Mouse (Mus musculus) MEL (cell line): ENCODE results near the gene Tgm1. TPM values are rescaled to one million over a fixed set of nuclear protein-coding genes. Genes with fewer than 3 reads are reported as not detected.
A peak's percentile ranks its signal among the peaks of the same experiment; 100 is the strongest.
"Not testable (repeated sequence)": the region's sequence is repeated elsewhere in the genome, so short reads cannot be mapped to it uniquely, and the experiment has no call there.

ENCODE experiments used
- DNase-seq: peaks from one replicate; pipeline ENCODE4 v3.0.0; 2011; ENCODE audit warnings: low read depth, low spot score
- H3K27ac ChIP-seq: 2 replicates; pipeline ENCODE4 v1.5.1; 2012; ENCODE audit warnings: low read depth, mild to moderate bottlenecking, control low read depth, low read length, moderate library complexity; ENCODE audit not compliant: control insufficient read depth
- H3K27me3 ChIP-seq, 2 experiments: fragments of 150-350 bp in 1 of 2; sonication (generic) in 1 of 2; 2 replicates each; pipeline ENCODE4 v1.6.1; 2012; ENCODE audit warnings: low read length in 2 of 2, mild to moderate bottlenecking in 2 of 2, improper control_type of control experiment in 1 of 2, moderate library complexity in 1 of 2; ENCODE audit not compliant: insufficient read depth in 2 of 2, control insufficient read depth in 1 of 2
- H3K36me3 ChIP-seq, 2 experiments: 2 replicates each; pipeline ENCODE4 v1.6.1; 2012 to 2014; ENCODE audit warnings: low read length in 2 of 2, improper control_type of control experiment in 1 of 2, inconsistent platforms in 1 of 2, mild to moderate bottlenecking in 1 of 2; ENCODE audit not compliant: insufficient read depth in 2 of 2, control insufficient read depth in 1 of 2
- H3K4me1 ChIP-seq, 2 experiments: fragments of 150-350 bp in 1 of 2; sonication (generic) in 1 of 2; 2 replicates each; pipeline ENCODE4 v1.6.1; 2012; ENCODE audit warnings: low read length in 2 of 2, improper control_type of control experiment in 1 of 2, mild to moderate bottlenecking in 1 of 2; ENCODE audit not compliant: insufficient read depth in 2 of 2, control insufficient read depth in 1 of 2
- H3K4me3 ChIP-seq, 2 experiments: fragments of 150-350 bp in 1 of 2; sonication (generic) in 1 of 2; 2 replicates each; pipeline ENCODE4 v1.5.1; 2012; ENCODE audit warnings: low read depth in 2 of 2, low read length in 2 of 2, mild to moderate bottlenecking in 2 of 2, moderate library complexity in 2 of 2, control low read depth in 1 of 2, improper control_type of control experiment in 1 of 2; ENCODE audit not compliant: control insufficient read depth in 1 of 2, insufficient read depth in 1 of 2
- H3K79me2 ChIP-seq: 2 replicates; pipeline ENCODE4 v1.6.1; 2012; ENCODE audit warnings: mild to moderate bottlenecking, low read length, moderate library complexity; ENCODE audit not compliant: control insufficient read depth, poor library complexity, insufficient read depth
- H3K9ac ChIP-seq: 2 replicates; pipeline ENCODE4 v1.6.1; 2012; ENCODE audit warnings: low read depth, mild to moderate bottlenecking, control low read depth, low read length, moderate library complexity; ENCODE audit not compliant: control insufficient read depth, poor library complexity, severe bottlenecking
- H3K9me3 ChIP-seq: fragments of 150-350 bp; sonication (generic); replicated peaks from 2 replicates; pipeline ENCODE4 v1.6.1; 2012; ENCODE audit warnings: mild to moderate bottlenecking, low read length, improper control_type of control experiment, moderate library complexity; ENCODE audit not compliant: insufficient read depth
- BHLHE40 ChIP-seq: IDR thresholded peaks from 2 replicates; pipeline ENCODE4 v1.6.1; 2012; ENCODE audit warnings: low read depth, mild to moderate bottlenecking, inconsistent platforms, low read length, improper control_type of control experiment, borderline replicate concordance
- CHD2 ChIP-seq: IDR thresholded peaks from 2 replicates; pipeline ENCODE4 v1.6.1; 2011; ENCODE audit warnings: low read length, improper control_type of control experiment
- CTCF ChIP-seq, 3 experiments: IDR thresholded peaks in 2 of 3; conservative IDR thresholded peaks in 1 of 3; 2 replicates each; pipeline ENCODE4 v1.5.1; 2011 to 2012; ENCODE audit warnings: low read length in 3 of 3, low read depth in 2 of 3, mild to moderate bottlenecking in 2 of 3, improper control_type of control experiment in 1 of 3, inconsistent platforms in 1 of 3, mixed read lengths in 1 of 3, moderate library complexity in 1 of 3; ENCODE audit not compliant: control insufficient read depth in 1 of 3, insufficient read depth in 1 of 3, poor library complexity in 1 of 3, severe bottlenecking in 1 of 3
- E2F4 ChIP-seq: IDR thresholded peaks from 2 replicates; pipeline ENCODE4 v1.6.1; 2011; ENCODE audit warnings: low read depth, low read length, improper control_type of control experiment, borderline replicate concordance
- EP300 ChIP-seq, 2 experiments: IDR thresholded peaks; 2 replicates each; pipeline ENCODE4 v1.6.1; 2011; ENCODE audit warnings: improper control_type of control experiment in 2 of 2, low read length in 2 of 2, low read depth in 1 of 2, mild to moderate bottlenecking in 1 of 2
- GATA1 ChIP-seq: IDR thresholded peaks from 2 replicates; pipeline ENCODE4 v1.6.1; 2011; ENCODE audit warnings: low read depth, low read length, improper control_type of control experiment
- HCFC1 ChIP-seq: IDR thresholded peaks from 2 replicates; pipeline ENCODE4 v1.6.1; 2012; ENCODE audit warnings: low read depth, mild to moderate bottlenecking, inconsistent platforms, low read length, improper control_type of control experiment, moderate library complexity
- MAFK ChIP-seq: IDR thresholded peaks from 2 replicates; pipeline ENCODE4 v1.6.1; 2011; ENCODE audit warnings: low read depth, mild to moderate bottlenecking, low read length, improper control_type of control experiment, borderline replicate concordance
- MAX ChIP-seq: IDR thresholded peaks from 2 replicates; pipeline ENCODE4 v1.6.1; 2011; ENCODE audit warnings: low read length, improper control_type of control experiment
- MXI1 ChIP-seq: IDR thresholded peaks from 2 replicates; pipeline ENCODE4 v1.6.1; 2011; ENCODE audit warnings: mild to moderate bottlenecking, low read depth, low read length, improper control_type of control experiment
- MYB ChIP-seq: IDR thresholded peaks from 2 replicates; pipeline ENCODE4 v1.6.1; 2011; ENCODE audit warnings: mild to moderate bottlenecking, low read depth, low read length, improper control_type of control experiment
- MYC ChIP-seq: IDR thresholded peaks from 2 replicates; pipeline ENCODE4 v1.6.1; 2011; ENCODE audit warnings: low read depth, mild to moderate bottlenecking, low read length, improper control_type of control experiment, moderate library complexity
- NELFE ChIP-seq: IDR thresholded peaks from 2 replicates; pipeline ENCODE4 v1.6.1; 2011; ENCODE audit warnings: low read depth, low read length, improper control_type of control experiment
- NRF1 ChIP-seq: IDR thresholded peaks from 2 replicates; pipeline ENCODE4 v1.6.1; 2014; ENCODE audit warnings: low read depth, mild to moderate bottlenecking, inconsistent platforms, low read length, improper control_type of control experiment, moderate library complexity; ENCODE audit not compliant: poor library complexity, insufficient read depth, severe bottlenecking
- POLR2A ChIP-seq, 2 experiments: IDR thresholded peaks; 2 replicates each; pipeline ENCODE4 v1.6.1; 2011 to 2012; ENCODE audit warnings: low read length in 2 of 2, mild to moderate bottlenecking in 2 of 2, control low read depth in 1 of 2, improper control_type of control experiment in 1 of 2, low read depth in 1 of 2, moderate library complexity in 1 of 2; ENCODE audit not compliant: control insufficient read depth in 1 of 2, insufficient read depth in 1 of 2, poor library complexity in 1 of 2
- RAD21 ChIP-seq: IDR thresholded peaks from 2 replicates; pipeline ENCODE4 v1.6.1; 2011; ENCODE audit warnings: mild to moderate bottlenecking, low read depth, low read length, improper control_type of control experiment
- RCOR1 ChIP-seq: IDR thresholded peaks from 2 replicates; pipeline ENCODE4 v1.6.1; 2012; ENCODE audit warnings: low read depth, mild to moderate bottlenecking, inconsistent platforms, low read length, improper control_type of control experiment
- SIN3A ChIP-seq: IDR thresholded peaks from 2 replicates; pipeline ENCODE4 v1.6.1; 2012; ENCODE audit warnings: low read length, improper control_type of control experiment, inconsistent platforms
- SMC3 ChIP-seq: IDR thresholded peaks from 2 replicates; pipeline ENCODE4 v1.6.1; 2011; ENCODE audit warnings: low read depth, low read length, improper control_type of control experiment
- TAL1 ChIP-seq: IDR thresholded peaks from 2 replicates; pipeline ENCODE4 v1.6.1; 2012; ENCODE audit warnings: mild to moderate bottlenecking, inconsistent platforms, low read length, moderate library complexity, mixed read lengths
- TCF12 ChIP-seq: IDR thresholded peaks from 2 replicates; pipeline ENCODE4 v1.6.1; 2014; ENCODE audit warnings: low read depth, mild to moderate bottlenecking, inconsistent platforms, low read length, improper control_type of control experiment, moderate library complexity
- USF2 ChIP-seq, 2 experiments: IDR thresholded peaks; 2 replicates each; pipeline ENCODE4 v1.6.1; 2011 to 2012; ENCODE audit warnings: improper control_type of control experiment in 2 of 2, low read length in 2 of 2, borderline replicate concordance in 1 of 2, inconsistent platforms in 1 of 2, low read depth in 1 of 2, mild to moderate bottlenecking in 1 of 2; ENCODE audit not compliant: insufficient read depth in 1 of 2
- ZC3H11A ChIP-seq: IDR thresholded peaks from 2 replicates; pipeline ENCODE4 v1.6.1; 2012; ENCODE audit warnings: low read depth, mild to moderate bottlenecking, inconsistent platforms, low read length, improper control_type of control experiment
- ZMIZ1 ChIP-seq: IDR thresholded peaks from 2 replicates; pipeline ENCODE4 v1.6.1; 2012; ENCODE audit warnings: low read depth, mild to moderate bottlenecking, inconsistent platforms, low read length, improper control_type of control experiment, moderate library complexity
- polyA plus RNA-seq, 2 experiments: library from polyadenylated mRNA; stranded (reverse) in 1 of 2; unstranded in 1 of 2; fragments of >175 nt in 1 of 2; fragments of >200 nt in 1 of 2; gene quantifications; 2 replicates each; pipeline versions ENCODE4 v1.2.1 to v1.2.4; 2012; ENCODE audit warnings: low replicate concordance in 2 of 2, low read depth in 1 of 2; ENCODE audit not compliant: insufficient read length in 2 of 2, insufficient read depth in 1 of 2, missing spikeins in 1 of 2
- total RNA-seq: library from RNA; depleted of rRNA; stranded (reverse); fragments of 300-350 nt; gene quantifications from 2 replicates; pipeline ENCODE4 v1.2.3, GENCODE M21; 2012

The Tgm1 gene
- total and polyA plus RNA-seq, 3 experiments, result 6.2 to 11.4 TPM; not detected in 1

DNA sequence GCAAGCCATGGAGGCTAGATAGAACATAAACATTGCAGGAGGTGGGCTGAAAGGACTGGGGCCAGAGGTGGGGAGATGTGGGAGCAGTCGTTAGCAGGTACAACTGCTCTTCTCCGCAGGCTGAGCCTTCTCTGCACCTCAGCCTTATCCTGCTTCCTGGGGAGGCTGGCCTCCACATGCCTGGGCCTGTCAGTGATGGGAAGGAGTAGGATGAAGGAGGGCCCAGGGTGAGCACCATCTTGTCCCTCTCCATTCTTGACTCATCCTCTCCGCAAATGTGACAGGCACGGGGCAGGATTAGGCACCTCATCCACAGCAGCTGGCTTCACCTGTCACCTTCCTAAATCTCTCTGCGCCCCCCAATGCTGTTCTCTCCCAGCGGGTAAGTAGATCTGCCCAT is 47.4 kb upstream of the Tgm1 start, which contains the start of gene Ltb4r2:
Gene Ltb4r2, plus strand, starts transcription at position 266 of the 400 bp plus-strand sequence.
- Histone ChIP-seq H3K27ac (no peak within 1 kb of the TSS), H3K27me3 (no peaks in the 10 kb centered on the region), H3K9ac (no peak within 1 kb of the TSS), H3K36me3 (peaks cover 0 to 5% of the 10 kb centered on the region in 2 experiments; a peak in 2 of 4 replicates), H3K4me3 (no peak within 1 kb of the TSS), H3K79me2 (no peaks in the 10 kb centered on the region), H3K4me1 (peaks cover 6 to 24% of the 10 kb centered on the region in 2 experiments), H3K9me3 (no peaks in the 10 kb centered on the region)
- no peak for TF ChIP-seq MXI1
- no peak for TF ChIP-seq NRF1
- TF ChIP-seq POLR2A (IDR thresholded peaks at IDR 0.05; ENCODE audit: control insufficient read depth in 1 of 2, insufficient read depth in 1 of 2, low read depth in 1 of 2, low read length in 2 of 2, poor library complexity in 1 of 2), result 0 out of 4 replicates have a peak, but pooled peaks of 1 of the 2 experiments have one; percentile 20
- no peak for DNase-seq

DNA sequence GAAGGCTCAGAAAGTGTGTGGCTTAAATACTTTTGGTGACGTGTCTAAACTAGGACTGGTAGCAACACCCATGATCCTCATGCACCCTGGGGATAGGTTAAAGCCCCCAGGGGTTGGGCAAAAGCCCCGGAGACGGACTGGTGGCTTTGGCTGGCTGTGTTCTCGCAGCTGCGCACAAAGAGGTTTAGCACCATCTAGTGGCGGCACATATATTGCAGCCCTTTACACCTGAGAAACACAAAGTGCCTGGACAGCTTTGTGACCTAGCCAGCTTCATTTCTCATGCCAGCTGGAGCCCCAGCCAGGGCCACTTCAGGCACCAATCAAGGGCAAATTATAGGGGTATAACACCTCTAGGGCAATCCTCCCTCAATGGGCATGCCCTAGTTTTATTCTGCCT is 46.4 kb upstream of the Tgm1 start:
- not testable (repeated sequence) for H3K4me3 ChIP-seq, H3K36me3 ChIP-seq, H3K79me2 ChIP-seq, H3K9ac ChIP-seq, H3K9me3 ChIP-seq, H3K27ac ChIP-seq, H3K27me3 ChIP-seq
- 0 out of 2 replicates have a peak, but pooled peaks have one; percentile 31 for TF ChIP-seq SIN3A
- TF ChIP-seq ZMIZ1, result 0 out of 2 replicates have a peak, but pooled peaks have one; percentile 20
- peak; percentile 63 to 75 (median 66); a peak in 5 of 6 replicates for TF ChIP-seq CTCF (IDR thresholded peaks at IDR 0.05 in 2 of 3, conservative IDR thresholded peaks at IDR 0.05 in 1 of 3; ENCODE audit: control insufficient read depth in 1 of 3, insufficient read depth in 1 of 3, low read depth in 2 of 3, low read length in 3 of 3, poor library complexity in 1 of 3, severe bottlenecking in 1 of 3)
- TF ChIP-seq SMC3, result peak; percentile 69
- TF ChIP-seq RAD21, result peak; percentile 67
- TF ChIP-seq HCFC1, result 0 out of 2 replicates have a peak, but pooled peaks have one; percentile 35
- peak; percentile 62 for TF ChIP-seq NRF1
- TF ChIP-seq BHLHE40, result 0 out of 2 replicates have a peak, but pooled peaks have one; percentile 23
- 0 out of 2 replicates have a peak, but pooled peaks have one; percentile 22 for TF ChIP-seq MXI1
- TF ChIP-seq ZC3H11A, result peak; percentile 62
- H3K4me1 ChIP-seq, result peaks cover 6 to 19% of the 10 kb centered on the region in 2 experiments
- DNase-seq, result peak; percentile 75

DNA sequence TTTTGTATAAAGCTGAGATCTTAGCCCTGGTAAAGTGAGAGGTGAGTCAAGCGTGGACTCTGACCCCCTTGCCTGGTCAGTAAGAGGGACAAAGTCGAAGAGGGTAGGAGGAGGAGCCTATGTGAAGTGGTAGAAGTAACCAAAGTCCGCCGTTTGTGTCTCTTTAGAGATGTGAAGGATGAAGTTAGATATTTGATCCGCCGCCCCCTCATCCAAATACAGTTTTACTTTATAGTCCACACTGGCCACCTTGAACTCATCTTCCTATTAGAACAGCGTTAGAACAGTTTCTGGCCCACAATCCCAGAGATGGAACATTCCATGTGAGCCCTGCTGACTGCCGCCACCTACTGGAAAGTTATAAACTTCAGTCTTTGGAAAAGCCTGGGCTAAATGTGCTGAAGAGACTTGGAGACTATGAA is 44.6 kb upstream of the Tgm1 start, which contains the start of gene Cideb:
Gene Cideb, minus strand, starts transcription at position 96 of the 422 bp plus-strand sequence.
- Histone ChIP-seq H3K36me3 (peaks cover 0 to 2% of the 10 kb centered on the region in 2 experiments; a peak in 2 of 4 replicates), H3K4me3 (no peak within 1 kb of the TSS), H3K4me1 (peaks cover 3 to 4% of the 10 kb centered on the region in 2 experiments; a peak in 2 of 4 replicates), H3K9ac (no peak within 1 kb of the TSS), H3K27ac (no peak within 1 kb of the TSS), H3K27me3 (no peaks in the 10 kb centered on the region), H3K9me3 (no peaks in the 10 kb centered on the region), H3K79me2 (no peaks in the 10 kb centered on the region)
- peak; percentile 65 for DNase-seq
- TF ChIP-seq NELFE (no peak), RCOR1 (no peak), USF2 (IDR thresholded peaks at IDR 0.05; ENCODE audit: borderline replicate concordance in 1 of 2, insufficient read depth in 1 of 2, low read depth in 1 of 2, low read length in 2 of 2) (no peak), CHD2 (no peak), BHLHE40 (no peak), TAL1 (no peak), E2F4 (no peak), TCF12 (no peak), ZC3H11A (peak; percentile 59; the same call in 1 of the 2 replicates), MAX (no peak), MAFK (no peak), EP300 (IDR thresholded peaks at IDR 0.05; ENCODE audit: low read depth in 1 of 2, low read length in 2 of 2) (no peak), CTCF (IDR thresholded peaks at IDR 0.05 in 2 of 3, conservative IDR thresholded peaks at IDR 0.05 in 1 of 3; ENCODE audit: control insufficient read depth in 1 of 3, insufficient read depth in 1 of 3, low read depth in 2 of 3, low read length in 3 of 3, poor library complexity in 1 of 3, severe bottlenecking in 1 of 3) (peak; percentile 52 to 75 (median 58)), NRF1 (no peak), MYC (0 out of 2 replicates have a peak, but pooled peaks have one; percentile 39), MYB (no peak), GATA1 (no peak)
